Mouse (Mus musculus): ENCODE data around the gene Mgst2. TPM values are rescaled to one million over a fixed set of nuclear protein-coding genes. Genes with fewer than 3 reads are reported as not detected.

Mgst2 gene
- total RNA-seq, 2 experiments from 2014 or later = 102 to 181 TPM

- DNase-seq (ENCODE audit: low spot score in 2 of 2) = no peak
These were observed 71.9 kb downstream of the Mgst2 start for GRCm38 (mm10) chr3:51731949-51732636.

Other genes starting within 250 kb of the Mgst2 start
- 10 to 100 TPM; 54.1 to 59.7 TPM for gene Naa15, start 245.2 kb upstream of the Mgst2 start, total RNA-seq (2021)
- gene Rab33b, start 176.4 kb upstream of the Mgst2 start, total RNA-seq (2021) = 10 to 100 TPM; 12.9 to 13.3 TPM
- gene Setd7, start 99.5 kb upstream of the Mgst2 start, total RNA-seq (2021) = 10 to 100 TPM; 48.3 to 48.8 TPM